Mouse (Mus musculus) heart, adult 9 months (tissue): Measurements from ENCODE around the gene Hspb6.

Source experiments
- DNase-seq, 2 experiments: peaks; one replicate each; pipeline ENCODE4 v3.0.0; 2022; ENCODE audit warnings: low spot score in 2 of 2

The Hspb6 gene

DNA sequence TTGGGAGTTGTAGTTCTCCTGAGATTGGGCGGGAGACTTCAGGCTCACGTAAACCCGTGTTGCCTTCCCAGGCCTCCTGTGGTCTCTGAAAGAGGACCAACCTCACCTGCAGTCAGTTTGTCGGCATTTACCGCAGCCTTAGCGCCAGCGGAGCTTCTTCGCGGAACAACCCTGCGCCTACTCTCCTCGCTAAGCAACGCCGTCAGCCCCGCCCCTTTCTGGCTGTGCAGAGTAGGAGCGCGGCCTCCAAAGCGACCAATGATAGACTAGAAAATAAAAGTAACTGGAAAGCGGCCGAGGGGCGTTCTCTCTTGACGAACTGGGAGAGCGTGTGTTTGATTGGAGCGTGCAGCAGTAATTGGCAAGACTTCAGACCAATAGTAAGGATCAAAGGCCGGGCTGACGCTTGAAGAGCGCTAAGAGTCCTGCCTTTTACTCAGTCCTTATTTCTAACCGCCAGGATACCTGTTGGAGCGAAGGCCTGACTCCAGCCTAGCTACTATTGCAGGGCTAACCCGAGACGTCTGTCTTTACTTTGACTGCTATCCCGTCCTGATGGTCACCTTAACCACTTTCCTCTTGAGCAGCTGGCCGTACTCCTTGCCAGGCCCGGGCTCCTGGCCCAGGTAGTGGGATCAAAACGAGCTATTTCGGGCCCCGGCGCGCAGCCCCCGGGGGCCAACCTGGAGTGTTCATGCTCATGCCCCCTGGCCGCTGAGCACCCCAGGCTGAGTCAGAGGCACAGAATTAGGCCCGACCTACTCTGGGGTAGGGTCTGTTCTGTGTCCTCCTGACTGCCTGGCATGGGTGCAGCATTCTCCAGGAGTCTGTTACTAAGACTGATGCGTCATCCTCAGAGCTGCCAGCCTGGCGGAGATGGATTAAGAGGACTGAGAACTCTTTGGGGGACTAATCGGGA, at the start of gene Hspb6, which contains the start of gene Proser3:
TSS of gene Hspb6 (plus strand) at position 77 of the 919 bp plus-strand sequence.
TSS of gene Proser3 (minus strand) at position 198 of the 919 bp plus-strand sequence.
- peak; percentile 98 to 99 for DNase-seq

DNA sequence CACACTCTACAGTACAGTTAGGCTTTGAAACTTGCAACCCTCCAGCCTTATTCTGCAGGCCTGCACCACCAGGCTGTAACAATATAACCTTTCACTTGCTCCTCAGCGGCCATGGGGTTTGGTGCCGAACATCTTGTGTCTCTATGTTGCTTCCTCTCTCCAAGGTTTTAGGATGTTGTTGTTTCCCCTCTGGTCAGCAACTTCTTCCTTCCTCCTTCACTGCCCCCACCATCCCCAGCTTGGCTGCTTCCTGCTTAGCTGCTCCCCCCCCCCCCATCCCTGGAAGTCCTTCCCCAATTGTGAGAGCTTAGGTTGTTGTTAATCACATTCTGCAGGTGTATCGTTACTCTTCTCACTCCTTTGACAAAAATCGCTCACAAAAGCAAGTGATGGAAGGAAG, 43.9 kb upstream of the Hspb6 start:
- DNase-seq, result no peak

DNA sequence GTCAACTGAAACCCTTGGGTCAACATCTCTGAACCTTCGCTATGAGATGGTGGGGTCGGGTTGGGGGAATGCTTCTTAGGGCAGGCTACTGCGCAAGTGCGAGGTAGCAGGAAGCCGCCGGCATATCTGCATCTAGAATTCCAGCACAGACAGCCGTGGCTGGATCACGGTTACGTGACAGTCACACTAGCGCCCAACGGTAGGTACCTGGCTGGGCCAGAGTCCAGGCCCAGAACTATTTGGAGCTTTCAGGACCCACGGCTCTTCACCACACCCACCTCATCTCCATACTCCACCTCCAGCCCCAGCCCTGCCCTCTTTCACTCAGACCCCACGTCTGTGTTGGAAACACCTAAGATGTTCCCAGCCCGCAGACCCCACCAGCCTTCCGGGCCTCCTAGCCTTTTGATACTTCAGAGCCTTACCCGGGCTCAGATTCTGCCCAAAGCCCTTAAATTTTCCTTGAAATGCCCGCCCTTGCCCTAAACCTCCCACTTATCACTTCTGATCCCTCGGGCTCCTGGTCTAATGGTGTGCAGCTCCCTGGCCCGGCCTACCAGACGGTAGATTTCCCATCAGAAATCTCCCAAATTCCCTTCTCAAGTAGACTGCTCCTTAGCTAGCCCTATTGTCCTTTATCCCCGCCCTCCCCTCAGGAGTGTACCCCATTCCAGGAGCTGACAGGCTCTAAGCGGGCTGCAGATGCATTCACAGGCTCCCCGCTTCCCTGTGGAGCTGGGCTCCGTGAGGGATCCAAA, 36.8 kb upstream of the Hspb6 start:
- no peak for DNase-seq

GRCm38 (mm10) chr7:30518325-30518724, 33.7 kb upstream of the Hspb6 start:
- DNase-seq, result no peak

DNA sequence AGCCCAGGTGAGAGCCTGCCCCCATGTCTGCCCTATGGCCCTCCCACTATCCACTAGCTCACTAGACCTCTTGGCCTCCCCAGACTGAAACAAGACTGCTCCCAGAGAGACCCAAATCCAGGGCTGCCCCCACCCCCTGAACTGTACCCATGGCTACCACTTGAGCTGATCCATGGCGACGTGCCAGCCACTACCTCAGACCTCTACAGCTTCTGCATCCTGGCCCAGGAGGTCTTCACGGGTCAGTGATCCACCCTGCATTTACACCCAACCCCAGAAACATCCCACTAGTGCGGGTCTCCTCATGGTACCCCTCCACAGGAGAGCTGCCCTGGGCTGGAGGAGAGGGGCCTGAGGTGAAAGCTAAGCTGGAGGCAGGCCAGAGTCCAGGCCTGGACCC, 31.6 kb upstream of the Hspb6 start:
- DNase-seq, result no peak

DNA sequence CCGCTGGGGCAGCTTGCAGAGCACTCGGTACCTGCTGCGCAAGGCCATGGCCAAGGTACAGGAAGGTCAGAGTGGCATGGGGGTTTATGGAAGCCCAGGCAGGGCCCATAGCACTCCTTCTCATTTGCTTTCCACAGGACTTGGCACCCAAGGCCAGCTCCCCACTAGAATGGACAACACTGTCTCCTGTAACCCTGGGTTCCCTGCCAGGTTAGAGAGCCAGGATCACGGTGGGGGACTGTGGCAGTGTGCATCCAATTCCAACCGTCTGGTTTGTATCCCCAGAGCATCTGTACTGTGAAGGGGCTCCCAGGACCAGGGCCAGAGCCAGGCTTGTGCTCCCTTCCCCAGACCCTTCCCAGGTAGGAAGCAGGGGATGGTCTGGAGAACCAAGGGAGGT, 31.1 kb upstream of the Hspb6 start:
- DNase-seq, result no peak

DNA sequence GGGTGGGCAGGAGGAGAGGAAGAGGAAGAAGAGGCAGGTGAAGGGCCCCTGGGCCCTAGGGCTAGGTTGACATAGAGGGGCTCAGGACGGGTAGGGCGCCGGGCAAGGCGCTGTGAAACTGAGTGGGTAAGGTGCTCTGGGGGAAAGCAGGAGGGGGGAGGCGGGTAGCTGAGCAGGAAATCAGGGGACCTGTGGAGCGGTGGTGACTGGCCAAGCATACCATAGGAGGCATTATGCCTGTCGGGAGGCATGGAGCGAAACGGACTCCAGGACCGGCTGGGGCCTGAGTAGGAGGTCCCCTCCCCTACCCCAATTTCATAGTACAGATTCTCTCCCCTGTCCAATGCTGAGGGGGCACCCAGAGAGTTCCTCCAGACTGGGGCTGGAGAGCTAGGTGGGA, 29.1 kb upstream of the Hspb6 start:
- DNase-seq, result no peak

DNA sequence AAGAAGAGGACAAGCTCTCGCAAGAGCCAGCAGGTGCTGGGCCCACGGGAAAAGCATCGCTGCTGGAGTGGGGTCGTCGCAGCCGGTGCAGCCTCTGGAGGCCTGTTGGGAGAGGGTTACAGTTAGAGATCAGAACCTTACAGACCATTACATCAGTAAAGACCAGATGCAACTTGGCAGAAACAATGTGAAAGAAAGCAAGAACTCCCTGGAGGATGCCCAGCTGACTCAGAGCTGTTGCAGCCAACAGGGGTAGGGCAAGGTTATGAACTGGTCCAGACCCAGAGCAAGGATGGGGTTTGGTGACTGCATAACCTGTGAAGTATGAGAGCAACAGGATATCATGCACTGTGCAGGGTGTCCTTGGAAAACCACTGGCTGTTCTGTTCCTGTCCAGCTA, 27.5 kb upstream of the Hspb6 start:
- no peak for DNase-seq

DNA sequence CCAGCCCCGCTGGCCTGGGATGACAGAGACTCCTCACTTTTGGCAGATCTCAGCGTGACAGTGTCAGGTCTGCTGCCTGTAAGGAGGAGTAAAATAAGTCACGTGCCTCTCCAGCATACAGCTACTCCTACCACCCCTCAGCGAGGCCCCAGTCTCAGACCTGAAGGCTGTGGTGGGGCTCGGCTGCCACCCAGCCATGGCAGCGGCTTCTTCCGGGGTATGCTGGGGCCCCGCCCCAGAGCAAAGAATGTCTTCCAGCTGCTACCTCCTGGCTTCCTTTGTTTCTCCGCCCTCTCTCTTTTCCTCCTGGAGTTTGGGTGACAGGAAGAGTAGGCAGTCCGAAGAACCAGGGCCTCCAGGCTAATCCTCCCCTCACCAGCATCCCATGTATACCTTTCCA, 26.0 kb upstream of the Hspb6 start:
- no peak for DNase-seq

GRCm38 (mm10) chr7:30526399-30526798, 25.6 kb upstream of the Hspb6 start:
- DNase-seq, result no peak

DNA sequence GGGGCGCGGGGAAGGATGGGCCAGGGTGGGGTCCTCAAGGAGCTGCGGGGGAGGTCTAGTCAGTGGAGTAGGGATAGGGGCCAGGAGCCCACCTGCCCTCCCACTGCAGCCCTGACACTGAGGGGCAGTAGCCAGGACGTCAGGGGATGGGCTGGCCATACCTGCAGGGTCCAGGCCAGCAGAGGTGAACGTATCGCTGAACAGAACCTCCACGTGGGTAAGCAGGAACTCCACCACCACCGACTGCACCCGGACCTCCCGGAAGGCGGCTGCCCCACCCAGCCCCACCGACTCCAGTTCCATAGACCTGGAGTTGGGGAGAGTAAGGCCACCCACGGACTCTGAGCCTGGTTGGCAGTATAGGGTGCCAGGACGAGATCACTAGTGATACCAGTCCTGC, 25.0 kb upstream of the Hspb6 start:
- no peak for DNase-seq

DNA sequence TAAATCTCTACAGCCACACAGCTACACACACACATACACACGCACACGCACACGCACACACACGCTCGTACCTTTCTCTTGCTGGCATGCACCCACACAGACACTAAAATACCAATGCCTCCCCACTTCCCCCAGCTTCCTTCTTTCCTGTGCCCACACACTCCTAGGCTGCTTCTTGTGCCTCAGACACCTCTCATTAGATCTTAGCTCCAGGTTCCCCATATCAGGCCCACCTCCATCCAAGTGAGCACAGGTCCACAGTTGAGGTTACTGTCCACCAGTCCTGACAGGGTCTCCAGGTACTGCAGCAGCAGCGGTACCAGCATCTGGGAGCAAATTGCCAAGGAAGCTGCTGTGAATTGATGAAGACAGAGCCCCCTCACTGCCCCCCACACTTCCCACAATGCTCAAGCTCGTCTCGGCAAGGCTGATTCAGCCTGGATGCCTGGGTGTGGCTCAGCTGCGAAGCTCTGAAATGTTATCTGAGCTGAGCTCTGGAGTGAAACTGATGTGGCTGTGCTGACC, 20.6 kb upstream of the Hspb6 start:
- no peak for DNase-seq

- DNase-seq, result no peak
Measured at GRCm38 (mm10) chr7:30532931-30533330, 19.0 kb upstream of the Hspb6 start.

DNA sequence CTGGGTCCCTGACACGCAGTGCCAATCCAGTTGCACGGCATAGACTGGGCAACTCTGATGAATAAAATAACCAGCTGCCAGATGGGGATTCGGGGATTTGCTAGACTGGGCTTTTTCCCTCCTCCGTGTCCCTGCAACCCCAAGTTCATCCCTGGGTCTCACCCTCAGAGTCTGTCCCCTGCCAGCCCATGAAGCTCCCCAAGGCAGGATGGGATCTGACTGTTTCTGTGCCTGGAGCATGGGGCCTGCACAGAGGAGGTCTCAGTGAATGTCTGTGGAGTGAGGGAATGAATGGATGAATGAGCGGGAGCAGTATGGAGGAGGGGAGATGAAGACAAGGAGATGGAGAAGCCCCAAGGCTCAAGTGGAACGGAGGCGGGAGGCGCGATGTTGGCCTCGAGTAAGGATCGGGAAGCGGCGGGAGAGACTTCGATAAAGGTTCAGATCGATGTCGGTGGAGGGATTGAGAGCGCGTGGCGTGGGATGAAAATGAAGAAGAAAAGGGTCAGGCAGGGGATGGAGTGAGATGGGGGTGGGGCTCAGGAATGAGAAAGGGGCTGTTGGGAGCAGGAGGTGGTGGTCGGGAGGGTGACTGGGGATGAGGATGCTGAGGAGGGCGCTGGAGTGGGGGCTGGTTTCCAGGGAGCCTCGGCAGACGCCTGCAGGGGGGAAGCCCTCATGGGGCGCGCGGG, 17.9 kb upstream of the Hspb6 start:
- no peak for DNase-seq

- DNase-seq, result peak; percentile 90 to 93
Measured at GRCm38 (mm10) chr7:30534633-30535577, 17.1 kb upstream of the Hspb6 start, which contains the start of gene Arhgap33. Gene Arhgap33 (minus strand): TSS chr7:30535060.

DNA sequence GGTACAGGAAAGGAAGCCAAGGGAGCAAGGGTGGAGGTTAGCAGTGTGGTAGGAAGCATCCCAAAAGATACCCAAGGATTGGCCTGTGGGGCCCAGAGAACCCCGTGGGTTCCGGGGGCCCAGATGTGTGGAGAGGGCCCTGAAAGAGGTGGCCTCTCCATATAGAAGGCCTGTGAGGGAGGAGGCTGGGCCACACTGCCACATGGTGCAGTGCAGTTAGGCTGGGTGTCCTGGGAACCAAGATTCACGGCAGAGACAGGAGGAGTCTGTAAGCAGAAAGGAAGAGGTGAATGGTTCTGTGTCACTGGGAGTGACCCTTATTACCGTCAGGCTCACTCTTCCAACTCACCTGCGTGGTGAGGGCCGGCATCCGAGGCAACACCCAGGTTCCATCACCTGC, 11.4 kb upstream of the Hspb6 start:
- no peak for DNase-seq

GRCm38 (mm10) chr7:30544327-30544726, 7.7 kb upstream of the Hspb6 start:
- DNase-seq, result no peak

GRCm38 (mm10) chr7:30549880-30550279, 2.1 kb upstream of the Hspb6 start:
- no peak for DNase-seq

GRCm38 (mm10) chr7:30550603-30551002, 1.4 kb upstream of the Hspb6 start:
- no peak for DNase-seq

GRCm38 (mm10) chr7:30551445-30552101, 405 bp upstream of the Hspb6 start:
- no peak for DNase-seq
